Comparison of ENCODE assay signal across 10 mouse cellular contexts in genomic region chr8:85339871-85340573, GRCm38 (mm10). TPM values are rescaled to one million over a fixed set of nuclear protein-coding genes. Genes with fewer than 3 reads are reported as not detected.
DNase-seq lines count a peak whose midpoint lies in the region; ATAC-seq and TF ChIP-seq lines count a peak whose summit lies in the region.
"Had no signal": no experiment of that assay in that cellular context is flagged by ENCODE, and none has a peak within 500 bp of the region (broad histone marks: within the 10 kb centered on the region; RNA-seq: fewer than 3 reads in every experiment).

No protein-coding gene starts in this region.

- no peaks in the 10 kb centered on the region for H3K9me3 ChIP-seq in midbrain, embryonic 12.5 days

- H3K4me1 ChIP-seq in kidney, adult 2 months (ENCODE audit: control insufficient read depth, insufficient read depth, low read length), result no peaks in the 10 kb centered on the region; the same call in 1 of the 2 replicates
- peaks cover 6% of the 10 kb centered on the region; the same call in 1 of the 2 replicates for H3K4me1 ChIP-seq in midbrain, embryonic 12.5 days

- CTCF ChIA-PET in Patski (lab: Charles Lee), result interaction anchor here (1.5 kb wide), 1 partner anchor 12 kb away, joined by 4 read pairs; no protein-coding TSS in a partner anchor

- WGBS in kidney, adult 2 months, result 57% methylated on average over 5 of the region's 5 CpGs
- WGBS in midbrain, embryonic 12.5 days, result 62% methylated on average over 5 of the region's 5 CpGs

- H3K9ac ChIP-seq in midbrain, embryonic 12.5 days (replicated peaks), result no peak overlapping the region

- no peak for TF ChIP-seq CTCF in kidney, adult 2 months (conservative IDR thresholded peaks at IDR 0.05; ENCODE audit: insufficient read depth, insufficient read length, low read depth, low read length)
- no peak for TF ChIP-seq CTCF in Patski (IDR thresholded peaks at IDR 0.05)
- TF ChIP-seq CTCF in layer of hippocampus, adult 2 months (conservative IDR thresholded peaks at IDR 0.05), result no peak

- POLR2A ChIA-PET in Patski (lab: Charles Lee), result no interaction called here

- no peak overlapping the region for H3K4me2 ChIP-seq in midbrain, embryonic 12.5 days (replicated peaks)

- no peak overlapping the region for H3K27ac ChIP-seq in kidney, adult 2 months (ENCODE audit: insufficient read depth, low read depth, low read length)
- H3K27ac ChIP-seq in midbrain, embryonic 12.5 days (replicated peaks), result peak overlapping the region; percentile 32; the same call in 1 of the 2 replicates
- no peak overlapping the region for H3K27ac ChIP-seq in layer of hippocampus, adult 2 months
- H3K27ac ChIP-seq: left cerebral cortex, adult 2 months had no signal

- no peak overlapping the region for H3K4me3 ChIP-seq in kidney, adult 2 months (ENCODE audit: insufficient read depth, low read depth, low read length)
- H3K4me3 ChIP-seq in midbrain, embryonic 12.5 days, result no peak overlapping the region
- H3K4me3 ChIP-seq in layer of hippocampus, adult 2 months, result no peak overlapping the region
- H3K4me3 ChIP-seq: left cerebral cortex, adult 2 months had no signal

- DNase-seq in kidney, adult 2 months, result peak; percentile 22
- DNase-seq in kidney, adult 9 months, result no peak
- DNase-seq in Patski (ENCODE audit: low read depth, low spot score), result peak; percentile 28
- peak; percentile 51 for DNase-seq in embryo, embryonic 10 days (ENCODE audit: low spot score)
- no peak for DNase-seq in layer of hippocampus, adult 2 months (ENCODE audit: low spot score in 2 of 2)
- DNase-seq in c-Kit-positive CD71-positive TER-119-positive erythroid progenitor cells, embryonic 14.5 days (ENCODE audit: low spot score), result no peak
- DNase-seq: lung, postnatal 14 days had no signal

- H3K36me3 ChIP-seq in kidney, adult 2 months (ENCODE audit: control insufficient read depth, insufficient read depth, low read length), result no peaks in the 10 kb centered on the region
- no peaks in the 10 kb centered on the region for H3K36me3 ChIP-seq in midbrain, embryonic 12.5 days

- no peak for TF ChIP-seq POLR2A in kidney, adult 2 months (IDR thresholded peaks at IDR 0.05; ENCODE audit: low read depth, low read length)

- ATAC-seq in Patski, result no peak
- no peak for ATAC-seq in midbrain, embryonic 12.5 days (ENCODE audit: low FRiP score, low read depth)
- ATAC-seq: forebrain, embryonic 16.5 days had no signal

- in situ Hi-C loops in Patski (cut with MboI; ENCODE audit: low pct_unique_long_range_greater_than_20kb), result no loop called here

- H3K27me3 ChIP-seq in kidney, adult 2 months (replicated peaks; ENCODE audit: control insufficient read depth, insufficient read depth, low read length), result no peaks in the 10 kb centered on the region
- H3K27me3 ChIP-seq in Patski, result no peaks in the 10 kb centered on the region
- H3K27me3 ChIP-seq in midbrain, embryonic 12.5 days, result no peaks in the 10 kb centered on the region

RNA-seq across cellular contexts. Expression of gene Vps35, which starts 40.4 kb away (rescaled TPM):
- 26.0 and 33.3 TPM in 2 replicates for polyA plus RNA-seq in kidney, adult 2 months (2012; rRNA removed)
- 163 TPM for polyA plus RNA-seq in Patski (2021)
- 171 and 180 TPM in 2 replicates for polyA plus RNA-seq in midbrain, embryonic 12.5 days (2016; fragmentation: Nextera tagmentation; extraction: Ambion mirVana)
- 100 to 1,000 TPM; 127 TPM for total RNA-seq in layer of hippocampus, adult 2 months (2021)

RNA-seq across cellular contexts. Expression of gene Orc6, which starts 40.6 kb away (rescaled TPM):
- 6.9 and 9.9 TPM in 2 replicates for polyA plus RNA-seq in kidney, adult 2 months (2012; rRNA removed)
- polyA plus RNA-seq in Patski (2021), result 52.7 TPM
- 98.4 and 98.9 TPM in 2 replicates for polyA plus RNA-seq in midbrain, embryonic 12.5 days (2016; fragmentation: Nextera tagmentation; extraction: Ambion mirVana)
- 10 to 100 TPM; 30.4 to 30.6 TPM for total RNA-seq in layer of hippocampus, adult 2 months (2021)

RNA-seq across cellular contexts. Expression of gene Mylk3, which starts 46.1 kb away (rescaled TPM):
- 0.62 and 0.77 TPM in 2 replicates for polyA plus RNA-seq in kidney, adult 2 months (2012; rRNA removed)
- not detected for polyA plus RNA-seq in Patski (2021)
- 1.4 and 1.7 TPM in 2 replicates for polyA plus RNA-seq in midbrain, embryonic 12.5 days (2016; fragmentation: Nextera tagmentation; extraction: Ambion mirVana)
- 1 to 10 TPM; 4.1 to 4.9 TPM for total RNA-seq in layer of hippocampus, adult 2 months (2021)

Comparison
In these comparisons a context has a peak if more than half of its experiments do, and no peak if none do; other contexts are left out.
1. DNase-seq: peak in kidney, adult 2 months (single experiment), Patski (single experiment) and embryo, embryonic 10 days (single experiment); none in kidney, adult 9 months (single experiment), layer of hippocampus, adult 2 months (0 of 2) and c-Kit-positive CD71-positive TER-119-positive erythroid progenitor cells, embryonic 14.5 days (single experiment).